Mouse (Mus musculus) lung, adult 2 months (tissue): ENCODE measurements around the gene Olfr446. TPM values are rescaled to one million over a fixed set of nuclear protein-coding genes. Genes with fewer than 3 reads are reported as not detected.

Experiments
- DNase-seq: peaks from one replicate; pipeline ENCODE4 v3.0.0; 2022
- H3K4me1 ChIP-seq: fragments of 200-500 bp; 2 replicates; pipeline ENCODE4 v1.6.1; 2011; ENCODE audit warnings: low read length; ENCODE audit not compliant: control insufficient read depth, insufficient read depth
- H3K4me3 ChIP-seq: fragments of 200-500 bp; replicated peaks from 2 replicates; pipeline ENCODE3; 2011; ENCODE audit warnings: low read depth, mild to moderate bottlenecking, control low read depth, low read length; ENCODE audit errors: extremely low read depth
- CTCF ChIP-seq: fragments of 200-500 bp; IDR thresholded peaks from 2 replicates; pipeline ENCODE4 v1.5.1; 2011; ENCODE audit warnings: mild to moderate bottlenecking, low read length, control low read depth; ENCODE audit not compliant: insufficient read depth
- POLR2A ChIP-seq: fragments of 200-500 bp; IDR thresholded peaks from 2 replicates; pipeline ENCODE4 v1.6.1; 2011; ENCODE audit warnings: low read depth, mild to moderate bottlenecking, control low read depth, low read length, borderline replicate concordance; ENCODE audit errors: extremely low read depth
- WGBS: fragments of 180-500 bp; shearing (Covaris S2); methylation state at CpG from one replicate; pipeline ENCODE4 v1.1.7; 2018; 5-methylcytosine and 5-hydroxymethylcytosine counted together
- polyA plus RNA-seq: library from polyadenylated mRNA; depleted of rRNA; stranded (reverse); fragments of >200 nt; gene quantifications from 2 replicates; pipeline ENCODE4 v1.2.3, GENCODE M21; 2012; rRNA removed

Gene Olfr446
- not detected in 2 replicates for polyA plus RNA-seq

- no peak for DNase-seq
- no peaks in the 10 kb centered on the region for H3K4me1 ChIP-seq
- TF ChIP-seq CTCF = no peak
- 66% methylated on average over 2 of the region's 2 CpGs for WGBS
- H3K4me3 ChIP-seq = no peak within 1 kb of the TSS
These were observed at the start of gene Olfr446 for GRCm38 (mm10) chr6:42921077-42921476. Gene Olfr446 (plus strand): TSS chr6:42921377.

- no peaks in the 10 kb centered on the region for H3K4me1 ChIP-seq
- TF ChIP-seq POLR2A (no peak), CTCF (no peak)
- DNase-seq = no peak
- H3K4me3 ChIP-seq = no peak overlapping the region
These were observed 44.9 kb upstream of the Olfr446 start for GRCm38 (mm10) chr6:42876323-42876722.

- WGBS = 79% methylated on average over 1 of the region's 1 CpGs
- H3K4me1 ChIP-seq = no peaks in the 10 kb centered on the region
- no peak for DNase-seq
- no peak within 1 kb of the TSS for H3K4me3 ChIP-seq
- TF ChIP-seq CTCF (no peak), POLR2A (no peak)
These were observed 31.0 kb upstream of the Olfr446 start, which contains the start of gene Olfr448 for GRCm38 (mm10) chr6:42890141-42890540. Gene Olfr448 (plus strand): TSS chr6:42890441.

GRCm38 (mm10) chr6:42900345-42900744 is 20.8 kb upstream of the Olfr446 start:
- 15% methylated on average over 1 of the region's 1 CpGs for WGBS
- DNase-seq = no peak
- Histone ChIP-seq H3K4me1 (no peaks in the 10 kb centered on the region), H3K4me3 (no peak overlapping the region)
- TF ChIP-seq CTCF (no peak), POLR2A (no peak)

- Histone ChIP-seq H3K4me3 (no peak within 1 kb of the TSS), H3K4me1 (no peaks in the 10 kb centered on the region)
- no peak for DNase-seq
- TF ChIP-seq POLR2A (no peak), CTCF (no peak)
These were observed 12.6 kb upstream of the Olfr446 start, which contains the start of gene Olfr447 for GRCm38 (mm10) chr6:42908578-42908977. Gene Olfr447 (plus strand): TSS chr6:42908878.

- TF ChIP-seq POLR2A (no peak), CTCF (no peak)
- 59% methylated on average over 1 of the region's 1 CpGs for WGBS
- no peak within 1 kb of the TSS for H3K4me3 ChIP-seq
- DNase-seq = no peak
- no peaks in the 10 kb centered on the region for H3K4me1 ChIP-seq
These were observed 27.6 kb downstream of the Olfr446 start, which contains the start of gene Olfr444 for GRCm38 (mm10) chr6:42948767-42949166. Gene Olfr444 (plus strand): TSS chr6:42949067.

- H3K4me1 ChIP-seq = no peaks in the 10 kb centered on the region
- DNase-seq = no peak
- no peak for TF ChIP-seq CTCF
- TF ChIP-seq POLR2A = no peak
- H3K4me3 ChIP-seq = no peak overlapping the region
These were observed 59.2 kb downstream of the Olfr446 start for GRCm38 (mm10) chr6:42980377-42980776.

Other genes with a start within 250 kb of the Olfr446 start
- gene Tcaf1, start 211.3 kb upstream of the Olfr446 start, polyA plus RNA-seq = 17.6 and 25.2 TPM in 2 replicates
- not detected in 2 replicates for gene Olfr453, start 182.0 kb upstream of the Olfr446 start, polyA plus RNA-seq
- not detected in 2 replicates for gene Olfr38, start 165.0 kb upstream of the Olfr446 start, polyA plus RNA-seq
- not detected in 2 replicates for gene Olfr452, start 136.3 kb upstream of the Olfr446 start, polyA plus RNA-seq
- gene Olfr450, start 109.4 kb upstream of the Olfr446 start, polyA plus RNA-seq = not detected in 2 replicates
- not detected in 2 replicates for gene Olfr449, start 87.0 kb upstream of the Olfr446 start, polyA plus RNA-seq
- gene Olfr448, start 30.9 kb upstream of the Olfr446 start, polyA plus RNA-seq = not detected in 2 replicates
- not detected in 2 replicates for gene Olfr447, start 12.5 kb upstream of the Olfr446 start, polyA plus RNA-seq
- not detected in 2 replicates for gene Olfr444, start 27.7 kb downstream of the Olfr446 start, polyA plus RNA-seq
- not detected in 2 replicates for gene Olfr441, start 185.0 kb downstream of the Olfr446 start, polyA plus RNA-seq
- not detected in 2 replicates for gene Olfr237-ps1, start 225.2 kb downstream of the Olfr446 start, polyA plus RNA-seq
- gene Olfr437, start 241.9 kb downstream of the Olfr446 start, polyA plus RNA-seq = not detected in 2 replicates